ENCODE assay signal across 17 mouse cellular contexts in the genomic region with DNA sequence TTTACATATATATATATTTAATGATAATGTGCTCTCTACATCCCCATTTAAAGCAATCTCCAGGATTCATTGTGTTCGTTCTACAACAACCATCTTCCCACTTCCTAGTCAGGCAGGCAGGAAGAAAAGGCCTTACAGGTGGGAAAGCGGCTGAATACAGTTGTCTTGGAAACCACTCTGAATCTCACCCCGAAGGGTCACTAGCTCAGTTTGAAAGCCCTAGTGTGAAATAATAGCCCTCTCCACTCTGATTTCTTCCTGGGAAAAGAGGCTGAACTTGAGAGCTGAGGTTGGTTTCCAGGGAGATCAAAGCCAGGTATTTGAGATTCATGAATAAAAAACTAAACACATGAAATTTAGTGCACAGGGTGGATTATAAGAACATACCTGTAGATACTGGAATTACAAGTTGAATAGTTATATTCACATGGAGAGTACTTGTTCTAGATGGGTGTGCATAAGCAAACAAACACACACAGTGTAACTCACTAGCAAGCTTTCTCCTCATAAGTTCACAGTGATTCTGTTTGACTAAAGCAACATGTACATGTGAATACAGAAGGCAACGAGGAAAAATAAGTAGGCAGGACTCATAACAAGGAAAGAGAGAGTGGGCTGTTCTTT.
"Had no signal": no experiment of that assay in that cellular context is flagged by ENCODE, and none has a peak within 500 bp of the region (broad histone marks: within the 10 kb centered on the region; RNA-seq: fewer than 3 reads in every experiment).

No protein-coding gene starts in this region.

- H3K4me1 ChIP-seq: liver, embryonic 13.5 days; neural tube, embryonic 12.5 days; neural tube, embryonic 15.5 days; stomach, embryonic 15.5 days had no signal

- H3K27ac ChIP-seq: kidney, postnatal 0 days; layer of hippocampus, adult 2 months; liver, embryonic 13.5 days; neural tube, embryonic 12.5 days; neural tube, embryonic 15.5 days; stomach, embryonic 15.5 days had no signal

- H3K4me3 ChIP-seq: layer of hippocampus, adult 2 months; liver, embryonic 13.5 days; neural tube, embryonic 12.5 days; neural tube, embryonic 15.5 days; stomach, embryonic 15.5 days had no signal

- DNase-seq: kidney, adult 2 months; kidney, postnatal 25 days; layer of hippocampus, adult 9-11 months; liver, embryonic 13.5 days; lung, postnatal 10 days; lung, postnatal 4 days; right cerebral cortex, adult 18-20 months; right cerebral cortex, postnatal 14 days; right cerebral cortex, postnatal 4 days; thymus, adult 18-20 months; thymus, postnatal 36 days had no signal

- H3K4me2 ChIP-seq: liver, embryonic 13.5 days; neural tube, embryonic 12.5 days; neural tube, embryonic 15.5 days; stomach, embryonic 15.5 days had no signal

- H3K36me3 ChIP-seq: liver, embryonic 13.5 days; neural tube, embryonic 12.5 days; neural tube, embryonic 15.5 days; stomach, embryonic 15.5 days had no signal

- H3K9ac ChIP-seq: liver, embryonic 13.5 days; neural tube, embryonic 12.5 days; neural tube, embryonic 15.5 days; stomach, embryonic 15.5 days had no signal

- H3K27me3 ChIP-seq: neural tube, embryonic 12.5 days; stomach, embryonic 15.5 days had no signal

- H3K9me3 ChIP-seq: liver, embryonic 13.5 days; neural tube, embryonic 12.5 days; neural tube, embryonic 15.5 days; stomach, embryonic 15.5 days had no signal

- ATAC-seq: intestine, postnatal 0 days had no signal
